Mouse (Mus musculus) brain, embryonic 14.5 days (tissue): ENCODE data around the gene Srf.

ENCODE experiments used
- CTCF ChIP-seq: fragments of 200-500 bp; IDR thresholded peaks from 2 replicates; pipeline ENCODE4 v1.5.1; 2012; ENCODE audit warnings: inconsistent platforms, mild to moderate bottlenecking, moderate library complexity, borderline replicate concordance; ENCODE audit not compliant: insufficient read depth, insufficient read length; ENCODE audit errors: extremely low read depth
- POLR2A ChIP-seq: fragments of 200-500 bp; IDR thresholded peaks from 2 replicates; pipeline ENCODE4 v1.6.1; 2012; ENCODE audit warnings: mild to moderate bottlenecking, inconsistent platforms, borderline replicate concordance; ENCODE audit not compliant: poor library complexity, insufficient read depth, insufficient read length, severe bottlenecking; ENCODE audit errors: extremely low read depth

DNA sequence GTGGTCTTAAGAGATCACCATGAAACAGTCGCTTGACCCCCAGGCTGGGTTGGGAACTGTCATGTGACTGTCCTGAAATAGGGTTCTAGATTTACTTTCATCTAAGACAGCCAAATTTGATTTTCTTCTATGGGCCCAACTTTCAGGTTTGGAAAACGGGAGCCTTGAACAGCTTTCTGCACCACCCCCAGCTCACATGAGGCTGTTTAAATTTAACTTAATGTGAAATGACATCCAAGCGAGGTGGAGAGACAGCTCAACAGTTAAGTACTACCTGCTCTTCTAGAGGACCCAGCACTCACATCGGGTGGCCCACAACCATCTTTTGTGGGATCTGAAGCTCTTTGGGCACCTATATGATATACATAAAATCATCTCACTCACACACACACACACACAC is 43.0 kb upstream of the Srf start:
- TF ChIP-seq CTCF, result no peak
- no peak for TF ChIP-seq POLR2A
